Mouse (Mus musculus): Measurements from ENCODE around the gene Dennd4c. TPM values are rescaled to one million over a fixed set of nuclear protein-coding genes. Genes with fewer than 3 reads are reported as not detected.

The Dennd4c gene
- polyA plus RNA-seq, 1 experiment = 2.5 TPM

GRCm38 (mm10) chr4:86734088-86734841 lies 14.1 kb upstream of the Dennd4c start:
- no peaks in the 10 kb centered on the region for H3K27me3 ChIP-seq (ENCODE audit: control insufficient read depth, insufficient read depth, insufficient read length)
- no peak overlapping the region for H3K4me2 ChIP-seq (ENCODE audit: low read depth)
- TF ChIP-seq USF1 (IDR thresholded peaks at IDR 0.05; ENCODE audit: low read depth) (no peak), CEBPB (IDR thresholded peaks at IDR 0.05; ENCODE audit: insufficient read depth, poor library complexity, severe bottlenecking) (no peak), POLR2AphosphoS2 (IDR thresholded peaks at IDR 0.05; ENCODE audit: insufficient read length, low read depth) (no peak), TCF12 (IDR thresholded peaks at IDR 0.05; ENCODE audit: insufficient read depth, poor library complexity, severe bottlenecking) (no peak), SRF (IDR thresholded peaks at IDR 0.05; ENCODE audit: control insufficient read depth, insufficient read length, low read depth) (no peak), MYOG (IDR thresholded peaks at IDR 0.05; ENCODE audit: control insufficient read depth in 1 of 3, insufficient read depth in 1 of 3, insufficient read length in 2 of 3, low read depth in 2 of 3) (no peak), REST (IDR thresholded peaks at IDR 0.05; ENCODE audit: insufficient read depth, insufficient read length) (no peak), TCF3 (IDR thresholded peaks at IDR 0.05; ENCODE audit: insufficient read length, low read depth) (no peak), MAX (IDR thresholded peaks at IDR 0.05; ENCODE audit: low read depth) (no peak), E2F4 (IDR thresholded peaks at IDR 0.05; ENCODE audit: insufficient read depth) (no peak), POLR2A (IDR thresholded peaks at IDR 0.05; ENCODE audit: insufficient read length, low read depth) (no peak), MYOD1 (IDR thresholded peaks at IDR 0.05; ENCODE audit: control insufficient read depth in 1 of 3, insufficient read length in 2 of 3, low read depth in 2 of 3) (no peak)
- H3K4me3 ChIP-seq = no peak overlapping the region
- no peaks in the 10 kb centered on the region for H3K36me3 ChIP-seq (ENCODE audit: control insufficient read depth, insufficient read depth)
- H3K79me2 ChIP-seq (ENCODE audit: control insufficient read depth, insufficient read depth) = no peaks in the 10 kb centered on the region
- no peak overlapping the region for H3ac ChIP-seq (ENCODE audit: control insufficient read depth, insufficient read length)

GRCm38 (mm10) chr4:86739308-86739993 lies 8.9 kb upstream of the Dennd4c start:
- Histone ChIP-seq H3K4me2 (ENCODE audit: low read depth) (no peak overlapping the region), H3K79me2 (ENCODE audit: control insufficient read depth, insufficient read depth) (no peaks in the 10 kb centered on the region), H3K27me3 (ENCODE audit: control insufficient read depth, insufficient read depth, insufficient read length) (no peaks in the 10 kb centered on the region), H3K4me3 (no peak overlapping the region), H3K36me3 (ENCODE audit: control insufficient read depth, insufficient read depth) (no peaks in the 10 kb centered on the region), H3ac (ENCODE audit: control insufficient read depth, insufficient read length) (no peak overlapping the region)
- TF ChIP-seq MAX (IDR thresholded peaks at IDR 0.05; ENCODE audit: low read depth) (no peak), TCF12 (IDR thresholded peaks at IDR 0.05; ENCODE audit: insufficient read depth, poor library complexity, severe bottlenecking) (no peak), E2F4 (IDR thresholded peaks at IDR 0.05; ENCODE audit: insufficient read depth) (no peak), POLR2AphosphoS2 (IDR thresholded peaks at IDR 0.05; ENCODE audit: insufficient read length, low read depth) (no peak), REST (IDR thresholded peaks at IDR 0.05; ENCODE audit: insufficient read depth, insufficient read length) (no peak), CEBPB (IDR thresholded peaks at IDR 0.05; ENCODE audit: insufficient read depth, poor library complexity, severe bottlenecking) (no peak), MYOG (IDR thresholded peaks at IDR 0.05; ENCODE audit: control insufficient read depth in 1 of 3, insufficient read depth in 1 of 3, insufficient read length in 2 of 3, low read depth in 2 of 3) (no peak)

- TF ChIP-seq MYOG (IDR thresholded peaks at IDR 0.05; ENCODE audit: control insufficient read depth in 1 of 3, insufficient read depth in 1 of 3, insufficient read length in 2 of 3, low read depth in 2 of 3) (no peak), MYOD1 (IDR thresholded peaks at IDR 0.05; ENCODE audit: control insufficient read depth in 1 of 3, insufficient read length in 2 of 3, low read depth in 2 of 3) (no peak), USF1 (IDR thresholded peaks at IDR 0.05; ENCODE audit: low read depth) (no peak)
- Histone ChIP-seq H3ac (ENCODE audit: control insufficient read depth, insufficient read length) (peak overlapping the region; percentile 76), H3K27me3 (ENCODE audit: control insufficient read depth, insufficient read depth, insufficient read length) (no peaks in the 10 kb centered on the region), H3K36me3 (ENCODE audit: control insufficient read depth, insufficient read depth) (no peaks in the 10 kb centered on the region), H3K79me2 (ENCODE audit: control insufficient read depth, insufficient read depth) (peaks cover 52% of the 10 kb centered on the region), H3K4me2 (ENCODE audit: low read depth) (peak overlapping the region; percentile 98), H3K4me3 (peak overlapping the region; percentile 63)
Measured at GRCm38 (mm10) chr4:86749361-86749841, 1.0 kb downstream of the Dennd4c start.

GRCm38 (mm10) chr4:86750346-86750945 lies 2.1 kb downstream of the Dennd4c start:
- peak overlapping the region; percentile 63 for H3K4me3 ChIP-seq
- H3K4me2 ChIP-seq (ENCODE audit: low read depth) = peak overlapping the region; percentile 98
- no peaks in the 10 kb centered on the region for H3K27me3 ChIP-seq (ENCODE audit: control insufficient read depth, insufficient read depth, insufficient read length)
- H3K36me3 ChIP-seq (ENCODE audit: control insufficient read depth, insufficient read depth) = no peaks in the 10 kb centered on the region
- TF ChIP-seq POLR2AphosphoS2 (IDR thresholded peaks at IDR 0.05; ENCODE audit: insufficient read length, low read depth) (no peak), MYOG (IDR thresholded peaks at IDR 0.05; ENCODE audit: control insufficient read depth in 1 of 3, insufficient read depth in 1 of 3, insufficient read length in 2 of 3, low read depth in 2 of 3) (no peak), SRF (IDR thresholded peaks at IDR 0.05; ENCODE audit: control insufficient read depth, insufficient read length, low read depth) (no peak), MYOD1 (IDR thresholded peaks at IDR 0.05; ENCODE audit: control insufficient read depth in 1 of 3, insufficient read length in 2 of 3, low read depth in 2 of 3) (no peak), MAX (IDR thresholded peaks at IDR 0.05; ENCODE audit: low read depth) (no peak), USF1 (IDR thresholded peaks at IDR 0.05; ENCODE audit: low read depth) (no peak), E2F4 (IDR thresholded peaks at IDR 0.05; ENCODE audit: insufficient read depth) (no peak), TCF3 (IDR thresholded peaks at IDR 0.05; ENCODE audit: insufficient read length, low read depth) (no peak), TCF12 (IDR thresholded peaks at IDR 0.05; ENCODE audit: insufficient read depth, poor library complexity, severe bottlenecking) (no peak), REST (IDR thresholded peaks at IDR 0.05; ENCODE audit: insufficient read depth, insufficient read length) (no peak), POLR2A (IDR thresholded peaks at IDR 0.05; ENCODE audit: insufficient read length, low read depth) (no peak), CEBPB (IDR thresholded peaks at IDR 0.05; ENCODE audit: insufficient read depth, poor library complexity, severe bottlenecking) (no peak)
- peaks cover 56% of the 10 kb centered on the region for H3K79me2 ChIP-seq (ENCODE audit: control insufficient read depth, insufficient read depth)
- no peak overlapping the region for H3ac ChIP-seq (ENCODE audit: control insufficient read depth, insufficient read length)

All from myocyte (in vitro differentiated cells).